Mouse (Mus musculus): ENCODE measurements at regions not wholly inside any gene's neighbourhood (a gene's known extent, or its start where the extent isn't known, plus 50 kb on each side); places are given as distances from the start of the nearest gene placed in this dataset.

- intact Hi-C loops (cut with DNase I) = no loop called here
- no peak for DNase-seq
These were observed 195.9 kb upstream of the Gm49339 start for GRCm38 (mm10) chr10:51284538-51284937.

GRCm38 (mm10) chr10:51287852-51288251 lies 192.6 kb upstream of the Gm49339 start:
- DNase-seq = no peak
- intact Hi-C loops (cut with DNase I) = no loop called here

- DNase-seq = no peak
- intact Hi-C loops (cut with DNase I) = no loop called here
These were observed 188.8 kb upstream of the Gm49339 start for GRCm38 (mm10) chr10:51291412-51292207.

GRCm38 (mm10) chr10:51312814-51313213 lies 167.6 kb upstream of the Gm49339 start:
- intact Hi-C loops (cut with DNase I) = no loop called here
- no peak for DNase-seq

- DNase-seq = no peak
- intact Hi-C loops (cut with DNase I) = no loop called here
These were observed 160.2 kb upstream of the Gm49339 start for GRCm38 (mm10) chr10:51320207-51320606.

- intact Hi-C loops (cut with DNase I) = no loop called here
These were observed 151.6 kb upstream of the Gm49339 start for GRCm38 (mm10) chr10:51328772-51329171.

GRCm38 (mm10) chr10:51329386-51329785 lies 151.0 kb upstream of the Gm49339 start:
- no peak for DNase-seq
- intact Hi-C loops (cut with DNase I) = no loop called here

More at GRCm38 (mm10) chr10:51328772-51329171, 151.6 kb upstream of the Gm49339 start:
- no peak for DNase-seq

All from gastrocnemius, postnatal 36 days (tissue).